Mouse (Mus musculus) lung, embryonic 16.5 days (tissue): ENCODE measurements around the gene Anks6. TPM values are rescaled to one million over a fixed set of nuclear protein-coding genes. Genes with fewer than 3 reads are reported as not detected.
A peak's percentile ranks its signal among the peaks of the same experiment; 100 is the strongest.

Experiments
- ATAC-seq: fragments of 200-750 bp; cut with Nextera tagmentation; 2 replicates; pipeline ENCODE4 v1.8.0; 2017; ENCODE audit warnings: low read depth, mild to moderate bottlenecking, moderate library complexity
- H3K27ac ChIP-seq: fragments of 300-500 bp; sonication (generic); 2 replicates; pipeline ENCODE4 v1.5.1; 2014; ENCODE audit warnings: mild to moderate bottlenecking, control low read depth, low read length
- H3K27me3 ChIP-seq: fragments of 300-500 bp; sonication (generic); 2 replicates; pipeline ENCODE4 v1.6.1; 2014; ENCODE audit warnings: low read depth, low read length, mixed read lengths; ENCODE audit not compliant: control insufficient read depth, insufficient read depth
- H3K36me3 ChIP-seq: fragments of 300-500 bp; sonication (generic); 2 replicates; pipeline ENCODE4 v1.6.1; 2014; ENCODE audit warnings: low read length; ENCODE audit not compliant: control insufficient read depth, insufficient read depth
- H3K4me1 ChIP-seq: fragments of 300-500 bp; sonication (generic); replicated peaks from 2 replicates; pipeline ENCODE4 v1.6.1; 2014; ENCODE audit warnings: low read length, mixed read lengths; ENCODE audit not compliant: control insufficient read depth, insufficient read depth
- H3K4me2 ChIP-seq: fragments of 300-500 bp; sonication (generic); 2 replicates; pipeline ENCODE4 v1.6.1; 2014; ENCODE audit warnings: low read depth, low read length, control low read depth
- H3K4me3 ChIP-seq: fragments of 300-500 bp; sonication (generic); 2 replicates; pipeline ENCODE4 v1.5.1; 2014; ENCODE audit warnings: mild to moderate bottlenecking, low read length, control low read depth
- H3K9ac ChIP-seq: fragments of 300-500 bp; sonication (generic); 2 replicates; pipeline ENCODE4 v1.6.1; 2014; ENCODE audit warnings: low read length, control low read depth
- H3K9me3 ChIP-seq: fragments of 300-500 bp; sonication (generic); 2 replicates; pipeline ENCODE4 v1.6.1; 2016; ENCODE audit warnings: low read length; ENCODE audit not compliant: control insufficient read depth
- WGBS: fragments of 180-500 bp; shearing (Covaris S2); extraction: QIAGEN DNeasy Blood & Tissue Kit; methylation state at CpG from one replicate; pipeline ENCODE4 v1.1.7; 2014; 5-methylcytosine and 5-hydroxymethylcytosine counted together
- polyA plus RNA-seq: library from polyadenylated mRNA; unstranded; fragments of >200 nt; fragmentation: Nextera tagmentation; extraction: Ambion mirVana; gene quantifications from 2 replicates; pipeline ENCODE4 v1.2.1, GENCODE M21; 2015

Gene Anks6
- polyA plus RNA-seq, 1 experiment from 2014 or later = 2.4 TPM

GRCm38 (mm10) chr4:47050167-47050566 is 7.1 kb downstream of the Anks6 start:
- Histone ChIP-seq H3K9me3 (0 out of 2 replicates have a peak, but pooled peaks cover 2% of the 10 kb centered on the region), H3K4me2 (no peak overlapping the region), H3K36me3 (no peaks in the 10 kb centered on the region), H3K9ac (no peak overlapping the region), H3K27me3 (peaks cover 3% of the 10 kb centered on the region; the same call in 1 of the 2 replicates), H3K4me1 (peaks cover 4% of the 10 kb centered on the region), H3K4me3 (no peak overlapping the region), H3K27ac (no peak overlapping the region)
- peak; percentile 71 for ATAC-seq
- 4% methylated on average over 1 of the region's 1 CpGs for WGBS

GRCm38 (mm10) chr4:47049216-47049615 is 8.0 kb downstream of the Anks6 start:
- Histone ChIP-seq H3K4me1 (peaks cover 4% of the 10 kb centered on the region), H3K27ac (no peak overlapping the region), H3K9ac (no peak overlapping the region), H3K4me3 (no peak overlapping the region), H3K36me3 (no peaks in the 10 kb centered on the region), H3K9me3 (0 out of 2 replicates have a peak, but pooled peaks cover 2% of the 10 kb centered on the region), H3K27me3 (peaks cover 3% of the 10 kb centered on the region; the same call in 1 of the 2 replicates), H3K4me2 (no peak overlapping the region)
- 89% methylated on average over 16 of the region's 16 CpGs for WGBS
- no peak for ATAC-seq

GRCm38 (mm10) chr4:47047765-47048164 is 9.5 kb downstream of the Anks6 start:
- WGBS = 53% methylated on average over 4 of the region's 4 CpGs
- Histone ChIP-seq H3K27ac (no peak overlapping the region), H3K9ac (no peak overlapping the region), H3K9me3 (no peaks in the 10 kb centered on the region), H3K27me3 (peaks cover 1% of the 10 kb centered on the region; the same call in 1 of the 2 replicates), H3K4me3 (no peak overlapping the region), H3K36me3 (no peaks in the 10 kb centered on the region), H3K4me2 (no peak overlapping the region), H3K4me1 (peaks cover 4% of the 10 kb centered on the region)
- no peak for ATAC-seq

GRCm38 (mm10) chr4:47046974-47047373 is 10.3 kb downstream of the Anks6 start:
- WGBS = 81% methylated on average over 6 of the region's 6 CpGs
- no peaks in the 10 kb centered on the region; the same call in 1 of the 2 replicates for H3K27me3 ChIP-seq
- H3K4me3 ChIP-seq = no peak overlapping the region
- H3K9ac ChIP-seq = no peak overlapping the region
- H3K27ac ChIP-seq = no peak overlapping the region
- no peaks in the 10 kb centered on the region for H3K36me3 ChIP-seq
- no peak overlapping the region for H3K4me2 ChIP-seq
- no peaks in the 10 kb centered on the region for H3K9me3 ChIP-seq
- ATAC-seq = no peak
- H3K4me1 ChIP-seq = peaks cover 3% of the 10 kb centered on the region

- no peaks in the 10 kb centered on the region for H3K27me3 ChIP-seq
- no peak for ATAC-seq
- no peak overlapping the region for H3K4me3 ChIP-seq
- H3K27ac ChIP-seq = no peak overlapping the region
- H3K4me2 ChIP-seq = no peak overlapping the region
- H3K9ac ChIP-seq = no peak overlapping the region
- H3K4me1 ChIP-seq = no peaks in the 10 kb centered on the region
- no peaks in the 10 kb centered on the region for H3K9me3 ChIP-seq
- H3K36me3 ChIP-seq = no peaks in the 10 kb centered on the region
- 92% methylated on average over 9 of the region's 9 CpGs for WGBS
Observed at GRCm38 (mm10) chr4:47043866-47044265, 13.4 kb downstream of the Anks6 start.

GRCm38 (mm10) chr4:47039586-47039985 is 17.6 kb downstream of the Anks6 start:
- WGBS = 89% methylated on average over 10 of the region's 10 CpGs
- no peak for ATAC-seq

GRCm38 (mm10) chr4:47037321-47037657 is 19.9 kb downstream of the Anks6 start:
- Histone ChIP-seq H3K9ac (no peak overlapping the region), H3K27ac (no peak overlapping the region), H3K27me3 (no peaks in the 10 kb centered on the region), H3K4me1 (no peaks in the 10 kb centered on the region), H3K4me2 (no peak overlapping the region), H3K9me3 (no peaks in the 10 kb centered on the region), H3K4me3 (no peak overlapping the region), H3K36me3 (no peaks in the 10 kb centered on the region)
- 0 out of 2 replicates have a peak, but pooled peaks have one; percentile 41 for ATAC-seq
- WGBS = 11% methylated on average over 5 of the region's 5 CpGs

More at GRCm38 (mm10) chr4:47039586-47039985, 17.6 kb downstream of the Anks6 start:
- Histone ChIP-seq H3K27ac (no peak overlapping the region), H3K4me1 (no peaks in the 10 kb centered on the region), H3K4me3 (no peak overlapping the region), H3K4me2 (no peak overlapping the region), H3K9ac (no peak overlapping the region), H3K9me3 (no peaks in the 10 kb centered on the region), H3K36me3 (no peaks in the 10 kb centered on the region), H3K27me3 (no peaks in the 10 kb centered on the region)

- Histone ChIP-seq H3K27me3 (no peaks in the 10 kb centered on the region), H3K4me3 (no peak overlapping the region), H3K9me3 (no peaks in the 10 kb centered on the region), H3K27ac (no peak overlapping the region), H3K36me3 (no peaks in the 10 kb centered on the region), H3K4me1 (no peaks in the 10 kb centered on the region), H3K9ac (no peak overlapping the region), H3K4me2 (no peak overlapping the region)
- no peak for ATAC-seq
- WGBS = 53% methylated on average over 13 of the region's 13 CpGs
Observed at GRCm38 (mm10) chr4:47036486-47037320, 20.5 kb downstream of the Anks6 start.

GRCm38 (mm10) chr4:47035536-47035935 is 21.7 kb downstream of the Anks6 start:
- WGBS = 73% methylated on average over 14 of the region's 14 CpGs
- no peaks in the 10 kb centered on the region for H3K36me3 ChIP-seq
- ATAC-seq = no peak
- H3K9ac ChIP-seq = no peak overlapping the region
- no peak overlapping the region for H3K27ac ChIP-seq
- H3K4me3 ChIP-seq = no peak overlapping the region
- no peaks in the 10 kb centered on the region for H3K27me3 ChIP-seq
- no peak overlapping the region for H3K4me2 ChIP-seq
- no peaks in the 10 kb centered on the region for H3K9me3 ChIP-seq
- H3K4me1 ChIP-seq = no peaks in the 10 kb centered on the region
